Mouse (Mus musculus) CH12.LX (cell line): ENCODE results near the gene Tectb.

ENCODE experiments used
- CTCF ChIP-seq, 2 experiments: IDR thresholded peaks in 1 of 2; conservative IDR thresholded peaks in 1 of 2; 2 replicates each; pipeline ENCODE4 v1.5.1; 2011 to 2012; ENCODE audit warnings: low read depth in 2 of 2, low read length in 2 of 2, improper control_type of control experiment in 1 of 2, inconsistent platforms in 1 of 2, mild to moderate bottlenecking in 1 of 2, moderate library complexity in 1 of 2
- EP300 ChIP-seq: IDR thresholded peaks from 2 replicates; pipeline ENCODE4 v1.6.1; 2011; ENCODE audit warnings: low read length, improper control_type of control experiment
- JUN ChIP-seq: IDR thresholded peaks from 2 replicates; pipeline ENCODE4 v1.6.1; 2011; ENCODE audit warnings: low read depth, mild to moderate bottlenecking, low read length, improper control_type of control experiment, moderate library complexity; ENCODE audit not compliant: insufficient read depth
- MXI1 ChIP-seq: IDR thresholded peaks from 2 replicates; pipeline ENCODE4 v1.6.1; 2011; ENCODE audit warnings: mild to moderate bottlenecking, low read depth, low read length, improper control_type of control experiment
- RAD21 ChIP-seq: IDR thresholded peaks from 2 replicates; pipeline ENCODE4 v1.6.1; 2011; ENCODE audit warnings: low read depth, mild to moderate bottlenecking, low read length, improper control_type of control experiment, moderate library complexity
- USF1 ChIP-seq: IDR thresholded peaks from 2 replicates; pipeline ENCODE4 v1.6.1; 2014; ENCODE audit warnings: low read depth, mild to moderate bottlenecking, inconsistent platforms, low read length, improper control_type of control experiment
- ZKSCAN1 ChIP-seq: IDR thresholded peaks from 2 replicates; pipeline ENCODE4 v1.6.1; 2012; ENCODE audit warnings: low read depth, inconsistent platforms, low read length, improper control_type of control experiment, borderline replicate concordance

DNA sequence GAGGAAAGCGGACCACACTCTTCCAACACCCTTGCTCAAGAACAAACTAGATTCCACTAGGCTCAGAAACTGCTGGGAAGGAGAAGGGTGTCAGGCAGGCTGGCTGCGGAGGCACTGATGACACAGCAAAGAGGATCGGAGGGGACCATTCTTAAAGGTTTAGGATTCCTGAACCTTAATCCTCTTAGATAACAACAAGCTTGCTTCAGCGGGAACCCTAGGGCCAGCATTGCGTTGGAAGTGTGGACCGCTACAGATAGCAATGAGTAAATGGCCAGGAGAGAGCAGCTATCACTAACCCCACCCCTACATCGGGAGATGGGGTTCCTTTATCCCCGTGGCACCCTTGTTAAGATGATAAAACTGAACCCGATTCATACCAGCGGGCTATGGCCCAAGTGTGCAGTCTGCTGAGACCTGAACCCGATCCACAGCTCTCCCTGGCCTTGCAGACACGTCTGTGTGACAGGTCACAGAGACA, 38.2 kb downstream of the Tectb start:
- TF ChIP-seq MXI1 (0 out of 2 replicates have a peak, but pooled peaks have one; percentile 0), CTCF (conservative IDR thresholded peaks at IDR 0.05 in 1 of 2, IDR thresholded peaks at IDR 0.05 in 1 of 2; ENCODE audit: low read depth in 2 of 2, low read length in 2 of 2) (no peak), EP300 (no peak), USF1 (no peak), JUN (no peak), ZKSCAN1 (no peak), RAD21 (no peak)
